Mouse (Mus musculus) MEL (cell line): ENCODE results near the gene Clec4e. TPM values are rescaled to one million over a fixed set of nuclear protein-coding genes. Genes with fewer than 3 reads are reported as not detected.

Experiments used
- DNase-seq: peaks from one replicate; pipeline ENCODE4 v3.0.0; 2011; ENCODE audit warnings: low read depth, low spot score
- H3K27ac ChIP-seq: 2 replicates; pipeline ENCODE4 v1.5.1; 2012; ENCODE audit warnings: low read depth, mild to moderate bottlenecking, control low read depth, low read length, moderate library complexity; ENCODE audit not compliant: control insufficient read depth
- H3K27me3 ChIP-seq, 2 experiments: fragments of 150-350 bp in 1 of 2; sonication (generic) in 1 of 2; 2 replicates each; pipeline ENCODE4 v1.6.1; 2012; ENCODE audit warnings: low read length in 2 of 2, mild to moderate bottlenecking in 2 of 2, improper control_type of control experiment in 1 of 2, moderate library complexity in 1 of 2; ENCODE audit not compliant: insufficient read depth in 2 of 2, control insufficient read depth in 1 of 2
- H3K36me3 ChIP-seq, 2 experiments: 2 replicates each; pipeline ENCODE4 v1.6.1; 2012 to 2014; ENCODE audit warnings: low read length in 2 of 2, improper control_type of control experiment in 1 of 2, inconsistent platforms in 1 of 2, mild to moderate bottlenecking in 1 of 2; ENCODE audit not compliant: insufficient read depth in 2 of 2, control insufficient read depth in 1 of 2
- H3K4me1 ChIP-seq, 2 experiments: fragments of 150-350 bp in 1 of 2; sonication (generic) in 1 of 2; 2 replicates each; pipeline ENCODE4 v1.6.1; 2012; ENCODE audit warnings: low read length in 2 of 2, improper control_type of control experiment in 1 of 2, mild to moderate bottlenecking in 1 of 2; ENCODE audit not compliant: insufficient read depth in 2 of 2, control insufficient read depth in 1 of 2
- H3K4me3 ChIP-seq, 2 experiments: fragments of 150-350 bp in 1 of 2; sonication (generic) in 1 of 2; 2 replicates each; pipeline ENCODE4 v1.5.1; 2012; ENCODE audit warnings: low read depth in 2 of 2, low read length in 2 of 2, mild to moderate bottlenecking in 2 of 2, moderate library complexity in 2 of 2, control low read depth in 1 of 2, improper control_type of control experiment in 1 of 2; ENCODE audit not compliant: control insufficient read depth in 1 of 2, insufficient read depth in 1 of 2
- H3K79me2 ChIP-seq: 2 replicates; pipeline ENCODE4 v1.6.1; 2012; ENCODE audit warnings: mild to moderate bottlenecking, low read length, moderate library complexity; ENCODE audit not compliant: control insufficient read depth, poor library complexity, insufficient read depth
- H3K9ac ChIP-seq: 2 replicates; pipeline ENCODE4 v1.6.1; 2012; ENCODE audit warnings: low read depth, mild to moderate bottlenecking, control low read depth, low read length, moderate library complexity; ENCODE audit not compliant: control insufficient read depth, poor library complexity, severe bottlenecking
- H3K9me3 ChIP-seq: fragments of 150-350 bp; sonication (generic); replicated peaks from 2 replicates; pipeline ENCODE4 v1.6.1; 2012; ENCODE audit warnings: mild to moderate bottlenecking, low read length, improper control_type of control experiment, moderate library complexity; ENCODE audit not compliant: insufficient read depth
- CHD1 ChIP-seq: IDR thresholded peaks from 2 replicates; pipeline ENCODE4 v1.6.1; 2012; ENCODE audit warnings: low read depth, mild to moderate bottlenecking, inconsistent platforms, low read length, improper control_type of control experiment
- CHD2 ChIP-seq: IDR thresholded peaks from 2 replicates; pipeline ENCODE4 v1.6.1; 2011; ENCODE audit warnings: low read length, improper control_type of control experiment
- CTCF ChIP-seq, 3 experiments: IDR thresholded peaks in 2 of 3; conservative IDR thresholded peaks in 1 of 3; 2 replicates each; pipeline ENCODE4 v1.5.1; 2011 to 2012; ENCODE audit warnings: low read length in 3 of 3, low read depth in 2 of 3, mild to moderate bottlenecking in 2 of 3, improper control_type of control experiment in 1 of 3, inconsistent platforms in 1 of 3, mixed read lengths in 1 of 3, moderate library complexity in 1 of 3; ENCODE audit not compliant: control insufficient read depth in 1 of 3, insufficient read depth in 1 of 3, poor library complexity in 1 of 3, severe bottlenecking in 1 of 3
- E2F4 ChIP-seq: IDR thresholded peaks from 2 replicates; pipeline ENCODE4 v1.6.1; 2011; ENCODE audit warnings: low read depth, low read length, improper control_type of control experiment, borderline replicate concordance
- EP300 ChIP-seq, 2 experiments: IDR thresholded peaks; 2 replicates each; pipeline ENCODE4 v1.6.1; 2011; ENCODE audit warnings: improper control_type of control experiment in 2 of 2, low read length in 2 of 2, low read depth in 1 of 2, mild to moderate bottlenecking in 1 of 2
- ETS1 ChIP-seq: IDR thresholded peaks from 2 replicates; pipeline ENCODE4 v1.6.1; 2012; ENCODE audit warnings: low read depth, mild to moderate bottlenecking, inconsistent platforms, low read length, improper control_type of control experiment, moderate library complexity
- GATA1 ChIP-seq: IDR thresholded peaks from 2 replicates; pipeline ENCODE4 v1.6.1; 2011; ENCODE audit warnings: low read depth, low read length, improper control_type of control experiment
- JUND ChIP-seq: IDR thresholded peaks from 2 replicates; pipeline ENCODE4 v1.6.1; 2011; ENCODE audit warnings: low read depth, mild to moderate bottlenecking, improper control_type of control experiment, low read length
- MAX ChIP-seq: IDR thresholded peaks from 2 replicates; pipeline ENCODE4 v1.6.1; 2011; ENCODE audit warnings: low read length, improper control_type of control experiment
- MEF2A ChIP-seq: IDR thresholded peaks from 2 replicates; pipeline ENCODE4 v1.6.1; 2014; ENCODE audit warnings: low read depth, mild to moderate bottlenecking, inconsistent platforms, low read length, improper control_type of control experiment; ENCODE audit not compliant: poor library complexity, insufficient replicate concordance, severe bottlenecking; ENCODE audit errors: extremely low read depth
- MYB ChIP-seq: IDR thresholded peaks from 2 replicates; pipeline ENCODE4 v1.6.1; 2011; ENCODE audit warnings: mild to moderate bottlenecking, low read depth, low read length, improper control_type of control experiment
- MYC ChIP-seq: IDR thresholded peaks from 2 replicates; pipeline ENCODE4 v1.6.1; 2011; ENCODE audit warnings: low read depth, mild to moderate bottlenecking, low read length, improper control_type of control experiment, moderate library complexity
- NELFE ChIP-seq: IDR thresholded peaks from 2 replicates; pipeline ENCODE4 v1.6.1; 2011; ENCODE audit warnings: low read depth, low read length, improper control_type of control experiment
- NRF1 ChIP-seq: IDR thresholded peaks from 2 replicates; pipeline ENCODE4 v1.6.1; 2014; ENCODE audit warnings: low read depth, mild to moderate bottlenecking, inconsistent platforms, low read length, improper control_type of control experiment, moderate library complexity; ENCODE audit not compliant: poor library complexity, insufficient read depth, severe bottlenecking
- POLR2A ChIP-seq, 2 experiments: IDR thresholded peaks; 2 replicates each; pipeline ENCODE4 v1.6.1; 2011 to 2012; ENCODE audit warnings: low read length in 2 of 2, mild to moderate bottlenecking in 2 of 2, control low read depth in 1 of 2, improper control_type of control experiment in 1 of 2, low read depth in 1 of 2, moderate library complexity in 1 of 2; ENCODE audit not compliant: control insufficient read depth in 1 of 2, insufficient read depth in 1 of 2, poor library complexity in 1 of 2
- RCOR1 ChIP-seq: IDR thresholded peaks from 2 replicates; pipeline ENCODE4 v1.6.1; 2012; ENCODE audit warnings: low read depth, mild to moderate bottlenecking, inconsistent platforms, low read length, improper control_type of control experiment
- TAL1 ChIP-seq: IDR thresholded peaks from 2 replicates; pipeline ENCODE4 v1.6.1; 2012; ENCODE audit warnings: mild to moderate bottlenecking, inconsistent platforms, low read length, moderate library complexity, mixed read lengths
- TCF12 ChIP-seq: IDR thresholded peaks from 2 replicates; pipeline ENCODE4 v1.6.1; 2014; ENCODE audit warnings: low read depth, mild to moderate bottlenecking, inconsistent platforms, low read length, improper control_type of control experiment, moderate library complexity
- USF1 ChIP-seq: IDR thresholded peaks from 2 replicates; pipeline ENCODE4 v1.6.1; 2014; ENCODE audit warnings: low read depth, mild to moderate bottlenecking, inconsistent platforms, low read length, improper control_type of control experiment, moderate library complexity
- USF2 ChIP-seq, 2 experiments: IDR thresholded peaks; 2 replicates each; pipeline ENCODE4 v1.6.1; 2011 to 2012; ENCODE audit warnings: improper control_type of control experiment in 2 of 2, low read length in 2 of 2, borderline replicate concordance in 1 of 2, inconsistent platforms in 1 of 2, low read depth in 1 of 2, mild to moderate bottlenecking in 1 of 2; ENCODE audit not compliant: insufficient read depth in 1 of 2
- ZC3H11A ChIP-seq: IDR thresholded peaks from 2 replicates; pipeline ENCODE4 v1.6.1; 2012; ENCODE audit warnings: low read depth, mild to moderate bottlenecking, inconsistent platforms, low read length, improper control_type of control experiment
- polyA plus RNA-seq, 2 experiments: library from polyadenylated mRNA; stranded (reverse) in 1 of 2; unstranded in 1 of 2; fragments of >175 nt in 1 of 2; fragments of >200 nt in 1 of 2; gene quantifications; 2 replicates each; pipeline versions ENCODE4 v1.2.1 to v1.2.4; 2012; ENCODE audit warnings: low replicate concordance in 2 of 2, low read depth in 1 of 2; ENCODE audit not compliant: insufficient read length in 2 of 2, insufficient read depth in 1 of 2, missing spikeins in 1 of 2
- total RNA-seq: library from RNA; depleted of rRNA; stranded (reverse); fragments of 300-350 nt; gene quantifications from 2 replicates; pipeline ENCODE4 v1.2.3, GENCODE M21; 2012; rRNA removed

Clec4e gene
- total and polyA plus RNA-seq, 3 experiments = 0.23 to 0.40 TPM; not detected in 1

- Histone ChIP-seq H3K4me3 (no peak overlapping the region), H3K36me3 (no peaks in the 10 kb centered on the region), H3K27me3 (no peaks in the 10 kb centered on the region), H3K79me2 (no peaks in the 10 kb centered on the region), H3K9ac (no peak overlapping the region), H3K9me3 (no peaks in the 10 kb centered on the region), H3K4me1 (no peaks in the 10 kb centered on the region)
- DNase-seq = no peak
- no peak for TF ChIP-seq MYC
- no peak for TF ChIP-seq MAX
- peak; percentile 40; the same call in 1 of the 2 replicates for TF ChIP-seq TCF12
- no peak for TF ChIP-seq NRF1
- no peak for TF ChIP-seq MYB
- peak; percentile 55; the same call in 1 of the 2 replicates for TF ChIP-seq USF1
- no peak for TF ChIP-seq CTCF (IDR thresholded peaks at IDR 0.05 in 2 of 3, conservative IDR thresholded peaks at IDR 0.05 in 1 of 3; ENCODE audit: control insufficient read depth in 1 of 3, insufficient read depth in 1 of 3, low read depth in 2 of 3, low read length in 3 of 3, poor library complexity in 1 of 3, severe bottlenecking in 1 of 3)
- peak; percentile 24; the same call in 1 of the 2 replicates for TF ChIP-seq RCOR1
- TF ChIP-seq MEF2A = peak; percentile 89; the same call in 1 of the 2 replicates
- TF ChIP-seq ZC3H11A = no peak
- no peak for TF ChIP-seq NELFE
- TF ChIP-seq CHD2 = no peak
- peak; percentile 57 for TF ChIP-seq GATA1
- TF ChIP-seq EP300 (IDR thresholded peaks at IDR 0.05; ENCODE audit: low read depth in 1 of 2, low read length in 2 of 2) = peak; percentile 51 to 72
- TF ChIP-seq ETS1 = peak; percentile 57
- no peak for TF ChIP-seq E2F4
- no peak for TF ChIP-seq POLR2A (IDR thresholded peaks at IDR 0.05; ENCODE audit: control insufficient read depth in 1 of 2, insufficient read depth in 1 of 2, low read depth in 1 of 2, low read length in 2 of 2, poor library complexity in 1 of 2)
- TF ChIP-seq JUND = no peak
- no peak for TF ChIP-seq CHD1
- no peak for TF ChIP-seq USF2 (IDR thresholded peaks at IDR 0.05; ENCODE audit: borderline replicate concordance in 1 of 2, insufficient read depth in 1 of 2, low read depth in 1 of 2, low read length in 2 of 2)
- no peak for TF ChIP-seq TAL1
- TF ChIP-seq, all 39 proteins: peak for 7
- no peak overlapping the region for H3K27ac ChIP-seq
Observed at GRCm38 (mm10) chr6:123237582-123237981, 52.1 kb downstream of the Clec4e start.

Other genes starting within 250 kb of the Clec4e start
- gene Clec4b1, start 239.9 kb downstream of the Clec4e start, total RNA-seq = not detected in 2 replicates
- gene Clec4b1, start 239.9 kb downstream of the Clec4e start, polyA plus RNA-seq = not detected
- not detected in 2 replicates for gene Clec4a2, start 183.4 kb downstream of the Clec4e start, total RNA-seq
- not detected for gene Clec4a2, start 183.4 kb downstream of the Clec4e start, polyA plus RNA-seq
- gene Clec4b2, start 117.0 kb downstream of the Clec4e start, total RNA-seq = not detected in 2 replicates
- gene Clec4b2, start 117.0 kb downstream of the Clec4e start, polyA plus RNA-seq = not detected
- gene Clec4n, start 60.0 kb downstream of the Clec4e start, total RNA-seq = not detected in 2 replicates
- gene Clec4n, start 60.0 kb downstream of the Clec4e start, polyA plus RNA-seq = not detected
- gene Clec4d, start 27.8 kb downstream of the Clec4e start, total RNA-seq = 2.0 and 5.5 TPM in 2 replicates
- gene Clec4d, start 27.8 kb downstream of the Clec4e start, polyA plus RNA-seq = 1 to 10 TPM in 1 of 2 experiments, not detected in 1; 5.6 TPM
- not detected in 2 replicates for gene Vmn2r19, start 18.5 kb upstream of the Clec4e start, total RNA-seq
- not detected for gene Vmn2r19, start 18.5 kb upstream of the Clec4e start, polyA plus RNA-seq
- gene Vmn2r20, start 128.2 kb upstream of the Clec4e start, total RNA-seq = not detected in 2 replicates
- under 1 TPM in 1 of 2 experiments, not detected in 1; under 0.01 TPM for gene Vmn2r20, start 128.2 kb upstream of the Clec4e start, polyA plus RNA-seq
- gene Vmn2r21, start 243.5 kb upstream of the Clec4e start, total RNA-seq = not detected in 2 replicates
- gene Vmn2r21, start 243.5 kb upstream of the Clec4e start, polyA plus RNA-seq = not detected